ENCODE assay signal across 8 mouse cellular contexts in the genomic region with DNA sequence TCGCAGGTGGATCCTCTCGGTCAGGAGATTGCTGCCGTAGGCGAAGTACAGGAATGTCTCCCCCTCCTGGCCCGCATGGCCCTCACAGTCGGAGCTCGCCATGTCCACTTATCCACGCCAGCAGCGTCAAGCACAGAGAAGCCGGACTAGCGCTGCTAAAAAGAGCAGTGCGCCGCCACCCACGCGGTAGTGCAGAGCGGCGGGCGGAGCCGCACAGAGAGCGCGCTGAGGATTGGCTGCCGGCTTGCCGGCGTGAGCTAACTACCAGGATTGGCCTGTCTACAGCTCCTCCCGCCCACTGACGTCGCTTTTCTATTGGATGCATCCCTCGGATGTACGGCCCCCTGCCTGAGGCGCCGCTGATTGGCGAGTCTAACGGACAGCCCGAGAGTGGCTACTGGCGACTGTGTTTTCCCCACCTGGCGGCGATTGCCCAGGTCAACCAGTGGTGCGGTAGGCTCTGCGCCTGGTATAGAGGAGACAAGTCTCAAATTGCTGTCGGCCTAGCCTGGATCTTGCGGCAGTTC. TPM values are rescaled to one million over a fixed set of nuclear protein-coding genes. Genes with fewer than 3 reads are reported as not detected.
DNase-seq lines count a peak whose midpoint lies in the region; ATAC-seq lines count a peak whose summit lies in the region.

A gene (minus strand): TSS at position 217 of the 527 bp plus-strand sequence.

- intact Hi-C loops in gastrocnemius, postnatal 14 days (cut with DNase I; ENCODE audit: low total_unique reads) = loop anchor here (5.0 kb wide), 1 partner anchor 70 kb away; no protein-coding TSS in a partner anchor
- intact Hi-C loops in left cerebral cortex, postnatal 10 days (cut with DNase I) = loop anchor here (5.0 to 10.0 kb wide), 2 partner anchors 178 to 285 kb away; a partner anchor contains a TSS

- DNase-seq in adrenal gland, adult (ENCODE audit: inconsistent age in 2 of 2, low spot score in 1 of 2) = peak; percentile 97 to 98
- DNase-seq in embryo, embryonic 10.5 days (ENCODE audit: low spot score) = peak; percentile 98
- DNase-seq in gastrocnemius, postnatal 14 days = peak; percentile 96
- DNase-seq in left cerebral cortex, postnatal 10 days (ENCODE audit: extremely low spot score in 1 of 2, low spot score in 2 of 2) = peak; percentile 94 to 98
- peak; percentile 96 for DNase-seq in right cerebral cortex, postnatal 25 days
- peak; percentile 94 for DNase-seq in urinary bladder, postnatal 4 days (ENCODE audit: low spot score in 2 of 2)

- ATAC-seq in inflammation-experienced regulatory T-cells, adult 6 months = peak; percentile 99
- peak; percentile 99 for ATAC-seq in megakaryocyte-erythroid progenitor cell, adult 5-6 weeks (replicated peaks; ENCODE audit: low FRiP score, low TSS enrichment, poor library complexity, severe bottlenecking)

RNA-seq across cellular contexts. Expression of the gene that starts here (rescaled TPM):
- 1 to 10 TPM; 7.3 to 8.0 TPM for total RNA-seq in gastrocnemius, postnatal 14 days (2021)
- 10 to 100 TPM; 30.0 to 31.4 (median 31.3) TPM for polyA plus RNA-seq in inflammation-experienced regulatory T-cells, adult 6 months (2017; shearing (Covaris generic))
- 10 to 100 TPM; 28.2 to 29.4 TPM for total RNA-seq in left cerebral cortex, postnatal 10 days (2021)
- total RNA-seq in megakaryocyte-erythroid progenitor cell, adult 5-6 weeks (2014; fragmentation: Nextera tagmentation) = 17.0 and 21.6 TPM in 2 replicates
- total RNA-seq in megakaryocyte-erythroid progenitor cell, adult 5-6 weeks (2017) = 34.8 and 57.3 TPM in 2 replicates

Comparison
In these comparisons a context has a peak if more than half of its experiments do, and no peak if none do; other contexts are left out.
1. Peak in every context shown above with its lines: DNase-seq and ATAC-seq.